Mouse (Mus musculus) 3T3-L1 (cell line): ENCODE data around the gene Mtus2.

ENCODE experiments used
- DNase-seq: peaks from one replicate; pipeline ENCODE4 v3.0.0-alpha.2; 2015; ENCODE audit warnings: low read depth, low spot score

The Mtus2 gene

DNA sequence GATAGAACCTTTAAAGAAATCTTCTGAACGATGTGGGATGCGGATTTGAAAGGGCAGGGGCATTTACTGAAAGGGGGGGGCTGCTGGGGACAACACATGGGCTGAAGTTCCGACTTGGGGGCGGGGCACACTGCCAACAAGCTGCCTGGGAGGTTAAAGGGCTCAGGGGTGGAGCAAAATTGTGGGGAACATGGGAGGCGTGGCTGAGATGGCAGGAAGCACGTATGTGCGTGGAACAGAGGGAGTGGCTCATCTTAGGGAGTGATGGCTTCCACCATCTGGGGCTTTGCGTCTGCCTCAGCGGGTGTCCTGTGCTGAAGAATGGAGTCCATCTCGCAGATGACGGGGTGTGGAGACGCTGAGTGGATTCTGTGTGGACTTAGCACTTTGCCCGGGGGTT is 70.9 kb downstream of the Mtus2 start:
- no peak for DNase-seq

DNA sequence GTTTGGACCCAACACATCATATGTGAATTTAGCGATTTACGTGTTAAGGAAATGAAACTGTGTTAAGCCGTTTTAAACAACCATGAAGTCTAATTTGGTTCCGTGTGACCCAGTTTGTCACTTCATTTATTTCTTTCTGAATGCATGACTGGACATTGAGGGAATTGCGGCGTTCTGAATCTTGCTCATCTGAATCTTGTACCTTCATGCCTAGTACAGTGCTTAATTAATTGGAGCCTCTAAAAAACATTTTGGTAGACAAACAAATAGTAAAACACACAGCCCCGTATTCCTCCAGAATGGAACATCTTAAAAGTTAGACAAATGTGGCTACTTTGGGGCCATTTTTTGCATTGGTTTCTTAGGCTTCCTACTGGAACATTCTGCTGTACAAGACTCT is 84.5 kb downstream of the Mtus2 start:
- no peak for DNase-seq

DNA sequence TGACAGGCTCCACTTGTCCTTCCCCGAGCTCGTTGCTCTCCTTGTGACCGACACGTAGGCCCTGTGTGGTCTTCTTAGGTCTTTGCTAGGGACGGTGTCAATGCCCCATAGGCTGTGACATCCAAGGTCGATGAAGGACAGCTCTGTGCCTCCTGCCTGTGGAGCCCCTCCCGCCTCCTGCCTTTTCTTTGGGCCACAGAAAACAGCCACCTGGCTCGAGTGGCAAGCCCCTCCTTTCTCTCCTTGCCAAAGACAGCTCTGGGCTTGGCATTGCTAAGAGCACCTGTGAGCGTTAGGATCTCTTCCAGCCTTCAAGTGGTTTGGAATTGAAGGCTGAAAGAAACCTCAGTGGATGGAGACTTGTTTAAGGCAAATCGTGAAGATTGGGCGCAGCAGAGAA is 91.1 kb downstream of the Mtus2 start:
- DNase-seq, result no peak

DNA sequence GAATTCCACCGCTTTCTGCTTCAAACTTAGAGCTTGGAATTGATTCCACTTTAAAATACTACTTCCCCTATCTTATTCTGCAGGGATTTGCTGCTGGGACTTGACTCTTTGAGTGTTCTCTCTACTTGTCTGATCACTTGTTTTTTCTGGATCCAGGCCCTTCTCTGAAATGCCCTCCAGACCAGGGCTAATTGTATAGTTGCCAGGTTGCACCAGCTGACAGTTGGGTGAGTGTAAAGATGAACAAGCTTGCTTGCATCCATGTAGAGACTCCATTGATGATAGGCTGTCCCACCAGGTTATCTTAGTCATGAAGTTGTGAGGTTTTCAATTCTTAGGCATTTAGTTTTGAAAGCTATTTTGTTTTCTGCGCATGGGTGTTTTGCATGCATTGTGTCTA is 92.2 kb downstream of the Mtus2 start:
- DNase-seq, result no peak

DNA sequence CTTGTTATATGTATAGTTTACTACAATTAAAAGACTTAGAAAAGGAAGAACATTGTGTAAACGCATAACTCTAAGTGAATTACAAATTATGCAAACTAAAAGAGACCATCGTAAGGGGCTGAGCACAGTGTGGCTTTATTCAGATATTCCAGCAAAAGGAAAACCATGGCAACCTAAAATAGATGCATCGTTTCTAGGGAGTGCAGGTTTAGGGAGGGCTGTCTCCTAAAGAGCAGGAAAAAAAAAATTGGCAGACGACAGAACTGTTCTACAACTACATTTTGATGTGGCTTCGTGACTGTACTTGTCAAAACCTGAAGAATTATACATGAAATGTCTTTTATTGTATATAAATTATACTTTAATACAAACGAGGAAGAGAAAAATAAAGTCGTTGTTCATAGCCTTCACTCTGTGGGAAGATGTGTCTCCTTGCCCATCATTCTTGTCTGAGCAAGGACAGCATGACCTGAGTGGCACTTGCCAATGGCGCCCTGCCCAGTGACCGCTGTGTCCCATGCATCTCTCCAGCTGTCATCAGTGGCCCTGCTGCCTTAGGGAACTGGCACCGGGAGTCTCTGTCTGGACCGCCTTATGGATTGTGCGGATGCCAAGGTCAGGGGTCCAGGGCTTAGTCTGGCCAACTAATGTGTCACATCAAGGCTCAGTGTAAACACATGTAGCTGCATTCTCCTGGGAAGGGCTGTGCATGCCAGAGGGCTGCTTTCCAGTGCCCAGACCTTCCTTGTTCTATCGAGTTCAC is 95.9 kb downstream of the Mtus2 start:
- DNase-seq, result peak; percentile 13

DNA sequence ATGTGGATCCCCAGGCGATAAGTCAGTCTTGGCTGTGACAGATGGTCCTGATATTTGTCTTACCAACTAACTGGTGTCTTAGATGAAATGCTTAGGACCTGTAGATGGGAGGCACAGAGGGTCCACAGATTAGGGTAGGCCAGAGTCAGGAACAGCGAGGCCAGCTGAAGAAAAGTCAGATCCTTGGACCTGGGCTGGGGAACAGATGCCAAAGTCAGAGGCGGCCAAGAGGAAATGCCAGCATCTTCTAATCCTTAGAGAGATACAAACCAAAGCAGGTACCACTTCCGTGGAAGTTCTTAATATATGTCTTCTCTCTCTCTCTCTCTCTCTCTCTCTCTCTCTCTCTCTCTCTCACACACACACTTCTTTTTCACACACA is 96.5 kb downstream of the Mtus2 start:
- DNase-seq, result no peak

DNA sequence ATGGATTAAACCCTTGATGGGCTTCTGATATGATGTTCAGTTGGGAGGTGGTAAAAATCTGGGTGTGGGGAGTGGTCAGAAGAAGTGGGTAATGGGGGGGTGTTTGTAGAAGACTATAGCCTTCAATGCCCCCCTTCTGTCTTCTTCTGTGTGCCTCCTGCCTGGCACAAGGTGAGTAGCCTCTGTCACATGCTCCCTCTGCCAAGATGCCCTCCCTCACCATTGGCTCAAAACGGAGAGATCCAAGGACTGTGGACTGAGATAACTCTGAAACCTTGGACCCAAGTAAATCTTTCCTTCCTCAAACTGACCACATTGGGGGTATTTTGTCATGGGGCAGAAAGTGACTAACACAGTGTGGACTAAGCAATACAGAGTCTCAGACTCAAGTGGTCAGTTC is 99.7 kb downstream of the Mtus2 start:
- DNase-seq, result no peak

DNA sequence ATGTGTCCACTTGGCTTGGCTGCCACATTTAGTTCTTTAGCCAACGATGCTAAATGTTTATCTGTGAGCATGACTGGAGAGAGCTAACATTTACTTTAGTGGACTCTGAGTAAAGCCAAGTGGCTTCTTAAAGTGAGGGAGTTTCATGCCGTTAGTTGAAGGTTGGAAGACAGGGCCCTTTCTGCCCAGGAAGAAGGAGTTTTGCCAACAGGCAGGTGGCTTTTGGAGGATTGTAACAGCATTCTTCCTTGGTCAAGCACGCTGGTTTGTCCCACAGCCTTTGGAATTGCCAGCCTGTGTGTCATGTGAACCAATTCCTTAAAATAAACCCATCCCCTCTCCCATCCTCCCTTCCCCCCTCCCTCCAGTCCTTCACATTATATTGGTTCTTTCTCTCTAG is 100.3 kb downstream of the Mtus2 start:
- DNase-seq, result no peak

DNA sequence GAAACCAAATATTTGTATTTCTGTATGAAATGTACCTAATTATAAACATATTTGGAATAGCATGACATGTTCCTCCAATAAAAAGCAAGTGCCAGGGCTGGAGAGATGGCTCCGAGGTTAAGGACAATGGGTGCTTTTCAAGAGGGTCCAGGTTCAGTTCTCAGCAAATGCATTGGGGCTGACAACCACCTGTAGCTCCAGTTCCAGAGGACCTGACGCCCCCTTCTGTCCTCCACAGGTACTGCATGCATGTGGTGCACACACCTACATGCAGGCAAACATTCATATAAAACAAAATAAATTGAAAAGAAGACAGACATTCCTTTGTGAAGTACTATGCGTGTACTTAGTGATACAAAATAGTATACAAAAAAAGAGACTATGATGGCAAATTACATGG is 102.2 kb downstream of the Mtus2 start:
- no peak for DNase-seq

DNA sequence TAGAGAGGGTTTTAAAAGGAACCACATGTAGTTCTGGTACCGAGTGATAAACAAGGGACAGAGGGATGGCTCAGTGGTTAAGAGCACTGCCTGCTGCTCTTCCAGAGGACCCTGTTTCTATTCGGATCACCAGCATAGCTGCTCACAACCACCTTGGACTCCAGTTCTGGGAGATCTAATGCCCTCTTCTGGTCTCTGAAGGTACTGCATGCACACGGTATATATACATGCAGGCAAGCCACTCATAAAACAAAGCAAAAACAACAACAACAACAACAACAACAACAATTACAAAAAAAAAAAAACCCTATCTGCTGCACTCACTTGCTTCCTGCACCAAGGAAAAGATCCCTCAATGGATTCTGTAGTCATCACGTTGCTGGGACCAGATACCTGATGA is 104.7 kb downstream of the Mtus2 start:
- no peak for DNase-seq

DNA sequence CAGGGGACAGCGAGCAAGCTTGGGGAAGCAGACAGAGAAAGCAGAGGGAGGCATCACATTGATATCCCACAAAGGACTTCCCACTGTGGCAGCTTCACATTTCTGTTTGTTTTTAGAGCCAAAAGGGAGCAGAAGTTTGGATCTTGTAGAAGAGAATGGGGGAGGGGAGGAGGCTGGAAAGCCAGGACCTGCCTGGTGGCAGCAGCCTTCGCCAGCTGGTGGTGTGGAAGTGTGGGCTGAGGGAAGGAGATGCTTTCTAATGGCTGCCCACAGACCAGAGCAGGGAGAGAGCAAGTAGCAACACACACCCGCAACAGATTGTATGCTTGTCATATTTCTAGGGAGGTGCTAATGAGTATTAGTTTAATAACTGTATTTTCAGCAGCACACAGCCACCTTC is 106.6 kb downstream of the Mtus2 start:
- no peak for DNase-seq

DNA sequence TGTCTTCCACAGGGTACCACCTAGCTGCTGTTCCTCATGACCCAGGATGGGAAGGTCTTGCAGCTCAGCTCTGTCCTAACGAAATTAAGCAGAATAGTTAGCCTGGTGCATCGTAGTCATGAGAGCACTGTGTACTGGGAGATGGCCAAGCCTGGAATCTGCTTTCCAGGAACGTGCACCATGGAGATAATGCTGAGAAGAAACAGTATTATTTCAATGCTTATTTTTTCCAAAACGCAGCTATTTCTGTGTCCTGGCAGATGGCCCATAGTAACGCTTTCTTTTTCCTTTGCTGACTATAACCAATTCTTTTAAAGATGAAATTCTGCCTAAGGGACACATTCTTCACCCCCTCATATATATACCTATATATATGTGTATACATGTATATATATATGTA is 108.1 kb downstream of the Mtus2 start:
- no peak for DNase-seq

DNA sequence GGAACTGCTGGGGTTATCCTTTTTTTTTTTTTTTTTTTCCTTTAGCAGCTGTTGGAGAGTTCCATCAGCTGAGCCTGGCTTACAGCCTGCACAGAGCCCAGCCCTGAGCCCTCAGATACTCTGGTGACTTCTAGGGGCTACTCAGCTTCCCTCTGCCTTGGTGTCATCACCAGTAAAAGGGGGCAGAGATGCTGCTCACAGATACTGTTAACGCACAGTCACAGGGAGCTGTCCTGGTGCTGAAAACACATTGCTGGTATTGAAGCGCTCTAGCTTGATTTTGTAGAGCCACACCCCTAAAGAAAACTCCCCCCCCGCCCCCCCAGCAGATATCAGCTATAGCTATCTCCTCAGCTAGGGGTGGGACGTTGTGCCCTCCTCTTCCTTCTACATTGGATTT is 112.8 kb downstream of the Mtus2 start:
- DNase-seq, result peak; percentile 49

DNA sequence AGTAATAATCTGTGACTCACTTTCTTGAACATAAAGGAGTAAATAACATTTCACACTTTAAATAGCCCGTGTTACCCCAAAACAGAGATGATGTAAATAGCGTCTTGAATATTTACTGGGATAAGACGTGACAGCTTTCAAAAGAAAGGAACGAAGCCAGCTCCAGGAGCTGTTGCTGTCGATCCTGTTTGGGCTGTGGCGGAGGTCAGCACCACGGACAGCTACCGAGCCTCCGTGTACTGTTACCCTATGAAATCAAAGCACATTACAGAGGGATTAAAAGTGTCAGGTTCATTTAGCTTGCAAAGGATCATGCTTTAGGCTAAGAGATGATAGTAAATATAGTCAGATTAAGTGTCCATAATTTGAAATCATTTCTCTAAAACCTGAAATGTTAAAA is 114.7 kb downstream of the Mtus2 start:
- peak; percentile 34 for DNase-seq

DNA sequence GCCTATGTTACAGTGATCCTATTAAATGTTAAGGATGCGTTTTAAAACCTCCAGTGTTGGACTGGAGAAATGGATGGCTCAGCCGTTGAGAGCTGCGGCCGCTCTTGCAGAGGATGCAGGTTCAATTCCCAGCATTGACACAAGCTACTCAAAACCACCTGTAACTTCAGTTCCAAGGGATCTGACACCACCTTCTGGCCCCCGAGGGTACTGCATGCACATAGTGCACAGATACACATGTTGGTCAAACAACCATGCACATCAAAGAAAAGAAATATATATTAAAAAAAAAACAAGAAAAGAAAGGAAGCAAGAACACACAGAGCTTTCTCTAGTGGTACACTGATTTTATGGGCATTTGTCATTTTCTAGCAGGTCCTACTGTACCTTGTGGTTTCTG is 116.3 kb downstream of the Mtus2 start:
- DNase-seq, result no peak

DNA sequence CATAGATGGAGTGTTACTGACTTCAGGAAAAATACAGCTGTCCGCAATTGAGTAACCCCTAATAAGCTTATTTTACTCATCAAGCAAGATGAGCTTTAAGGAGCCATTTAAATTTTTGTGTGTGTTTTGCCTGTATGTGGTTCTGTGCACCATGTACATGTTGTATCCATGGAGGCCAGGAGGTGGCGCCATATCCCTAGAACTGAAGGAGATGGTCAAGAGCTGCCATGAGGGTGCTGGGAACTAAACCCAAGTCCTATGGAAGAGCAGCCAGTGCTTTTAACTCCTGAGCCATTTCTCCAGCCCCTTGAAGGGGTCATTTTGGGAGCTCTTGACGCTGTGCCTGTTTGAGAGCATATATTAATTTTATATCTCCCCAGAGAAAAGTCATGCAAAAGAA is 122.6 kb downstream of the Mtus2 start:
- no peak for DNase-seq

DNA sequence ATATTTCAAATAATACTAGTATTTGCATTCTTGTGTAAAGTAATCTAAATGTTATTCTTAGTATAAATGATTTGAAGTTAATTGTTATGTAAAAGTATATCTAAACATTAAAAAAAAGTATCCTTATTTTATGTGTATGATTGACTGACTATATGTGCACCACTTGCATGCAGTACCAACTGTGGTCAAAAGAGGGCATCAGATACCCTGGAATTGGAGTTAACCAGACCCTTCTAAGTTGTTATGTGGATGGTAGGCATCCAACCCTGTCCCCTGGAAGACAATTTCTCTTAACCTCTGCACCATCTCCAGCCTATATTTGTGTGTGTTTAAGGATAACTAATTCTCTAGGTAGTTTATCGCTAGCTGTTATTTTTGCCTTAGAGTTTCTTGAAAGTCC is 126.4 kb downstream of the Mtus2 start:
- DNase-seq, result peak; percentile 11

DNA sequence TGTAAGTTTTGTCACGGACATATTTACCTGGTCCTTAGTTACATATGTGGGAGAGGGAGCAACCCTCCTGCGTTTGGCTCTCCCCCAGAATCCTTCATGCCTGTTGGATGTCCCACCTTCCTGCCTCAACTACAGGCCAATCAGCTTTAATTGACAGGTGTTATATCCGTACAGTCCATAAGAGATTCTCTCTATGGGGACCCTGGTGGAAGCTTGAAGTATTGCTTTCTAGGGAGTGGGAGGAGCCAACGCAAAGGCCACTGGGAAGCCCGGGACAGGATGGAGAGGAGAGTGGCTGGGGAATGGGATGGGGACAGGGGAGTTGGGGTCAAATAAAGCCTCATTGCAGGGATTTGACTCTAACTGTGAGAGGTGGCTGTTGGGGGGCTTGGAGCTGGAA is 127.6 kb downstream of the Mtus2 start:
- no peak for DNase-seq

DNA sequence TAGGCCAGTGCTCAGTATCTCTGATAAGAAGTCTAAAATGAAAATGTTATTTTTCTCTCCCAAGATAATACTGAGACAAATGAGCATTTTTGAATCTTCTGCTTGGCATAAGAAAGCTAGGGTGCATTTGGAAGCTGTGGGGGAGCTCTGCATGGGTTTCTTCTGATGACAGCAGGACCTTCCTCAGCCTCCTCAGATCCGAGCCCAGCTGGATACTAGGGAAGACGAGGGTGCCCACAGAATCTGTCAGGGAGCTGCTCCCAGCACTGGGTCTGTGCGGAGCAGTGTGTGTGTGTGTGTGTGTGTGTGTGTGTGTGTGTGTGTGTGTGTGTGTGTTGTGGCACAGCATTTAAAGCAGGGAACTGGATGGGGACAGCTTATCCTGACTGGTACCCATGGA is 130.7 kb downstream of the Mtus2 start:
- DNase-seq, result no peak

DNA sequence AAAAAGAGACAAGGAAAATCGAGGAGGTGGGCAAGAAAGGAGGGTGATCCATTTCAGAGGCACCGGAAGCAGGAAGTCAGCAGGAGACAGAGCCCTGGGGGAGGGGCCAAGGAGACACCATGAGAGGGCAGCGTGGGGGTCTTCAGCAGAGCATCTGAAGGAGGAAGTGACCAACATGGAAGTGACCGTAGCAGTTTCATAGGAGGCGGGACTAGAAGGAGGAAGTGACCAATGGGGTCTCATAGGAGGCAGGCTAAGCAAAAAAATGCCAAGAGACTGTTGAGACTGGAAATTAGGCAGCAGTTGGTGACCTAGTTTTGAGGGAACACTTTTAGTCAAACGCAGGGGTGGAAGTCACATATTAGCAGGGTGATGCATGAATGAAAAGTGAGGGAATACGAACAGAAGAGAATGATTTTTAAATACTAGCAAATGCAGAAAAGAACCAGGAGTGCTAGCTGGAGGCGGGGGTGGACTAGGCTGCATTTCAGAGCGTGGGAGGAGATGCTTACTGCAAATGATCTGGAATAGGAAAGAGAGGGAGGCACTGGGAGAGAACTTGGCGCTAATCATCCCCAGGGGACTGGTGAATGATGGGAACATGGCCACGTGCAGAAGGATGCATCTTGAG is 133.2 kb downstream of the Mtus2 start:
- DNase-seq, result no peak

DNA sequence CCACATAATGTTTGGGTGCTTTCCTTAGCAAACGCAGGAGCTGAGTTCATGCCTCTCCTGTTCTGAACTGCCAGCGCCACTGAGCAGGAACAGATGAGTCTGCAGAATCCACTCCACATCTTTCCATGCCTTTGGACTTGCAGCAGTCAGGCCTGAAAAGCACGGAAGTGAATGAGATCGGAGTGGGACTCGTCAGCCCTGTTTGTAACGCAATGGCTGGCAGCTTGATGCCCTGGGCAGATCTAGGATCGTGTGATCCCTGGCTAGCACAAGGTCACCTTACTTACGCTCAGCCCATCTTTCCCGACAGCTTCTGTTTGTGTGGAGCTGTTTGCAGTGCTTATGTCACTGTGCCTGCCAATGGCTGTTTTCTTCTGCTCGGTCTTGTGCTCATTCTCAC is 137.5 kb downstream of the Mtus2 start:
- no peak for DNase-seq

DNA sequence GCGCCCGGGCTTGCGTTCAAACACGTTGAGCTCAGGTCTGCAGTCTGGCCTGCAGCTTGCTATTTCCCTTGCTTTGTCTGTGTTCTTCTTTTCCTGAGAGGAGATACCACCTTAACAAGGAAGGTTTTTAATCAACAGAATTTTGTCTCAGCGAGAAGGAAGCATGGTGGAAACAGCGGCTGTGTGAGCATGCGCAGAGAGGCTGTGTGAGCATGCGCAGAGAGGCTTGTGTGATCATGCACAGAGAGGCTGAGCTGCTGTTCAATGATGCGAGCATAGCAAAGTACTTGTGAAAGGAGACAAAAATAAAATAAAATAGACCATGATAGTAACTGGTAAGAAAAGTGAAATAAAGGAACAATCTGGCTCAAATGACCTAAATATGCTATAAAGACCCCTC is 142.2 kb downstream of the Mtus2 start:
- DNase-seq, result no peak

DNA sequence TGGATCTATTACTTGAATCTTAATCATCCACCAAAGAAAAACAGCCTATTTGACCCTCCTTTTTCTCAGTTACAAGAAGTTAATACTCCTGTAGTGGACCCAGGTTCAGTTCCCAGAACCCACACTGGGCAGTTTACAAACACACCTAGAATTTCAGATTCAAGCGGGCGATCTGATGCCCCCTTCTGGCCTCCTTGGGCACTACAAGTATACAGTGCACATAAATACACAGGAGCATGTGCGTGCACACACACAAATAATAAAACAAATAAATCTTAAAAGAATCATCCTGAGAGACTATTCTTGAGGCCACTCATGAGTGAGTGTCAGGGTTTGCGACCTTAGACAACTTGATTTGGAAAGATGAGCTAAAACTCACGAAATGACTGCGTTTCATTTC is 150.2 kb downstream of the Mtus2 start:
- no peak for DNase-seq

DNA sequence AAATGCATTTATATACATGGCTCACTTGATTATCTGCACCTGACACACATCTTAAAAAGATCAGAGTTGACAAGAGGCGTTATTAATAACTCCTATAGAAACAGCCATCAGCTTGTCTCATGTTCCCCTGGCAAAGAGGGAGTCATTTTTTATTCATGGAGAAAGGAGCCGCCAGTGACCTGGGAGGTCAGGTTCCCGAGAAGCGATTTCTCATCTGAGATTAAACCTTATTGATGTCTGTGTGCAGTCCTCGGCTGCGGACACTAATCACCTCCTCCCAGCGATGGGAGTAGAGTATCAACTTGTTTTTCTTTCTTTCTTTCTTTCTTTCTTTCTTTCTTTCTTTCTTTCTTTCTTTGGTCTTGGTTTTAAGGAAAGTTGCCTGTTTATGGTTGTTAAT is 150.8 kb downstream of the Mtus2 start:
- no peak for DNase-seq
